Mouse (Mus musculus): ENCODE measurements around the gene Fermt2. TPM values are rescaled to one million over a fixed set of nuclear protein-coding genes. Genes with fewer than 3 reads are reported as not detected.

Gene Fermt2
- polyA plus RNA-seq, 1 experiment: 110 TPM

- no peak overlapping the region for H3K4me3 ChIP-seq (ENCODE audit: insufficient read depth, low read depth, low read length)
- peaks cover 21% of the 10 kb centered on the region for H3K4me1 ChIP-seq (ENCODE audit: control insufficient read depth, insufficient read depth, insufficient read length, low read length)
- no peak overlapping the region for H3K27ac ChIP-seq (replicated peaks; ENCODE audit: low read depth, low read length)
Observed at GRCm38 (mm10) chr14:45441291-45441690, 88.6 kb downstream of the Fermt2 start.

GRCm38 (mm10) chr14:45439387-45439786, 90.5 kb downstream of the Fermt2 start:
- Histone ChIP-seq H3K4me1 (ENCODE audit: control insufficient read depth, insufficient read depth, insufficient read length, low read length) (peaks cover 17% of the 10 kb centered on the region), H3K4me3 (ENCODE audit: insufficient read depth, low read depth, low read length) (no peak overlapping the region), H3K27ac (replicated peaks; ENCODE audit: low read depth, low read length) (no peak overlapping the region)

GRCm38 (mm10) chr14:45438931-45439275, 91.0 kb downstream of the Fermt2 start:
- Histone ChIP-seq H3K4me3 (ENCODE audit: insufficient read depth, low read depth, low read length) (no peak overlapping the region), H3K27ac (replicated peaks; ENCODE audit: low read depth, low read length) (no peak overlapping the region), H3K4me1 (ENCODE audit: control insufficient read depth, insufficient read depth, insufficient read length, low read length) (peaks cover 17% of the 10 kb centered on the region)

GRCm38 (mm10) chr14:45438250-45438930, 91.5 kb downstream of the Fermt2 start:
- H3K27ac ChIP-seq (replicated peaks; ENCODE audit: low read depth, low read length): 0 out of 2 replicates have a peak overlapping the region, but pooled peaks have one; percentile 8
- H3K4me3 ChIP-seq (ENCODE audit: insufficient read depth, low read depth, low read length): no peak overlapping the region
- peaks cover 16% of the 10 kb centered on the region for H3K4me1 ChIP-seq (ENCODE audit: control insufficient read depth, insufficient read depth, insufficient read length, low read length)

GRCm38 (mm10) chr14:45434220-45434619, 95.7 kb downstream of the Fermt2 start:
- Histone ChIP-seq H3K4me3 (ENCODE audit: insufficient read depth, low read depth, low read length) (no peak overlapping the region), H3K4me1 (ENCODE audit: control insufficient read depth, insufficient read depth, insufficient read length, low read length) (peaks cover 6% of the 10 kb centered on the region; the same call in 1 of the 2 replicates), H3K27ac (replicated peaks; ENCODE audit: low read depth, low read length) (no peak overlapping the region)

GRCm38 (mm10) chr14:45432003-45432402, 97.9 kb downstream of the Fermt2 start:
- Histone ChIP-seq H3K4me1 (ENCODE audit: control insufficient read depth, insufficient read depth, insufficient read length, low read length) (no peaks in the 10 kb centered on the region), H3K27ac (replicated peaks; ENCODE audit: low read depth, low read length) (no peak overlapping the region), H3K4me3 (ENCODE audit: insufficient read depth, low read depth, low read length) (no peak overlapping the region)

- Histone ChIP-seq H3K4me1 (ENCODE audit: control insufficient read depth, insufficient read depth, insufficient read length, low read length) (no peaks in the 10 kb centered on the region), H3K4me3 (ENCODE audit: insufficient read depth, low read depth, low read length) (no peak overlapping the region), H3K27ac (replicated peaks; ENCODE audit: low read depth, low read length) (no peak overlapping the region)
Observed at GRCm38 (mm10) chr14:45430066-45430842, 99.7 kb downstream of the Fermt2 start.

GRCm38 (mm10) chr14:45423220-45423619, 106.7 kb downstream of the Fermt2 start:
- H3K4me1 ChIP-seq (ENCODE audit: control insufficient read depth, insufficient read depth, insufficient read length, low read length): peaks cover 2% of the 10 kb centered on the region; the same call in 1 of the 2 replicates
- no peak overlapping the region for H3K4me3 ChIP-seq (ENCODE audit: insufficient read depth, low read depth, low read length)
- no peak overlapping the region for H3K27ac ChIP-seq (replicated peaks; ENCODE audit: low read depth, low read length)

- H3K27ac ChIP-seq (replicated peaks; ENCODE audit: low read depth, low read length): no peak overlapping the region
- peaks cover 2% of the 10 kb centered on the region; the same call in 1 of the 2 replicates for H3K4me1 ChIP-seq (ENCODE audit: control insufficient read depth, insufficient read depth, insufficient read length, low read length)
- no peak overlapping the region for H3K4me3 ChIP-seq (ENCODE audit: insufficient read depth, low read depth, low read length)
Observed at GRCm38 (mm10) chr14:45422371-45422770, 107.5 kb downstream of the Fermt2 start.

- Histone ChIP-seq H3K4me1 (ENCODE audit: control insufficient read depth, insufficient read depth, insufficient read length, low read length) (peaks cover 2% of the 10 kb centered on the region; the same call in 1 of the 2 replicates), H3K27ac (replicated peaks; ENCODE audit: low read depth, low read length) (no peak overlapping the region), H3K4me3 (ENCODE audit: insufficient read depth, low read depth, low read length) (no peak overlapping the region)
Observed at GRCm38 (mm10) chr14:45419323-45419722, 110.6 kb downstream of the Fermt2 start.

GRCm38 (mm10) chr14:45418553-45418952, 111.4 kb downstream of the Fermt2 start:
- Histone ChIP-seq H3K4me1 (ENCODE audit: control insufficient read depth, insufficient read depth, insufficient read length, low read length) (peaks cover 2% of the 10 kb centered on the region; the same call in 1 of the 2 replicates), H3K27ac (replicated peaks; ENCODE audit: low read depth, low read length) (peak overlapping the region; percentile 39; the same call in 1 of the 2 replicates), H3K4me3 (ENCODE audit: insufficient read depth, low read depth, low read length) (no peak overlapping the region)

- H3K27ac ChIP-seq (replicated peaks; ENCODE audit: low read depth, low read length): no peak overlapping the region
- no peak overlapping the region for H3K4me3 ChIP-seq (ENCODE audit: insufficient read depth, low read depth, low read length)
- peaks cover 2% of the 10 kb centered on the region; the same call in 1 of the 2 replicates for H3K4me1 ChIP-seq (ENCODE audit: control insufficient read depth, insufficient read depth, insufficient read length, low read length)
Observed at GRCm38 (mm10) chr14:45416265-45416664, 113.7 kb downstream of the Fermt2 start.

Other genes with a start within 250 kb of the Fermt2 start
- 11.7 and 16.8 TPM in 2 replicates for gene Ero1l, start 211.3 kb downstream of the Fermt2 start, polyA plus RNA-seq (2012; ENCODE audit: insufficient read depth, insufficient read length, missing spikeins)
- gene Psmc6, start 200.3 kb downstream of the Fermt2 start, polyA plus RNA-seq (2012; ENCODE audit: insufficient read depth, insufficient read length, missing spikeins): 264 and 395 TPM in 2 replicates
- gene Styx, start 179.0 kb downstream of the Fermt2 start, polyA plus RNA-seq (2012; ENCODE audit: insufficient read depth, insufficient read length, missing spikeins): 16.1 and 16.9 TPM in 2 replicates
- 31.2 and 39.1 TPM in 2 replicates for gene Gnpnat1, start 125.2 kb downstream of the Fermt2 start, polyA plus RNA-seq (2012; ENCODE audit: insufficient read depth, insufficient read length, missing spikeins)
- 18.6 and 25.2 TPM in 2 replicates for gene Ddhd1, start 128.0 kb upstream of the Fermt2 start, polyA plus RNA-seq (2012; ENCODE audit: insufficient read depth, insufficient read length, missing spikeins)